Mouse (Mus musculus) cerebellum, adult 8-10 months (tissue): ENCODE measurements at regions not wholly inside any gene's neighbourhood (a gene's known extent, or its start where the extent isn't known, plus 50 kb on each side); places are given as distances from the start of the nearest gene placed in this dataset.

ENCODE experiments used
- DNase-seq: peaks from one replicate; pipeline ENCODE4 v3.0.0; 2022

GRCm38 (mm10) chr15:29199988-29200387 is 972.4 kb upstream of the Ctnnd2 start:
- DNase-seq, result no peak

- peak; percentile 78 for DNase-seq
Observed at GRCm38 (mm10) chr15:29223667-29224066, 948.7 kb upstream of the Ctnnd2 start.

- DNase-seq, result no peak
Observed at GRCm38 (mm10) chr15:29226889-29227288, 945.5 kb upstream of the Ctnnd2 start.

GRCm38 (mm10) chr15:29234635-29235034 is 937.8 kb upstream of the Ctnnd2 start:
- DNase-seq, result no peak

GRCm38 (mm10) chr15:29255152-29255551 is 917.2 kb upstream of the Ctnnd2 start:
- DNase-seq, result peak; percentile 18

GRCm38 (mm10) chr15:29266767-29267166 is 905.6 kb upstream of the Ctnnd2 start:
- no peak for DNase-seq

GRCm38 (mm10) chr15:29296454-29296853 is 875.9 kb upstream of the Ctnnd2 start:
- no peak for DNase-seq
